Mouse (Mus musculus) layer of hippocampus, adult 2 months (tissue): ENCODE data around the gene Fam71e2. TPM values are rescaled to one million over a fixed set of nuclear protein-coding genes. Genes with fewer than 3 reads are reported as not detected.

Experiments
- DNase-seq, 2 experiments: peaks; one replicate each; pipeline ENCODE4 v3.0.0; 2022; ENCODE audit warnings: low spot score in 2 of 2
- H3K27ac ChIP-seq: fragments of 200-600 bp; 2 replicates; pipeline ENCODE4 v1.8.1; 2022
- H3K4me3 ChIP-seq: fragments of 200-600 bp; 2 replicates; pipeline ENCODE4 v1.8.1; 2022; ENCODE audit warnings: mild to moderate bottlenecking
- CTCF ChIP-seq: fragments of 200-600 bp; conservative IDR thresholded peaks from 2 replicates; pipeline ENCODE4 v1.8.1; 2022; ENCODE audit warnings: antibody characterized with exemption, mild to moderate bottlenecking, moderate library complexity
- total RNA-seq, 2 experiments: library from RNA; stranded (reverse); gene quantifications; 2 replicates each; pipeline ENCODE4 v1.2.3; 2021

The Fam71e2 gene
- total RNA-seq, 2 experiments from 2014 or later: not detected

DNA sequence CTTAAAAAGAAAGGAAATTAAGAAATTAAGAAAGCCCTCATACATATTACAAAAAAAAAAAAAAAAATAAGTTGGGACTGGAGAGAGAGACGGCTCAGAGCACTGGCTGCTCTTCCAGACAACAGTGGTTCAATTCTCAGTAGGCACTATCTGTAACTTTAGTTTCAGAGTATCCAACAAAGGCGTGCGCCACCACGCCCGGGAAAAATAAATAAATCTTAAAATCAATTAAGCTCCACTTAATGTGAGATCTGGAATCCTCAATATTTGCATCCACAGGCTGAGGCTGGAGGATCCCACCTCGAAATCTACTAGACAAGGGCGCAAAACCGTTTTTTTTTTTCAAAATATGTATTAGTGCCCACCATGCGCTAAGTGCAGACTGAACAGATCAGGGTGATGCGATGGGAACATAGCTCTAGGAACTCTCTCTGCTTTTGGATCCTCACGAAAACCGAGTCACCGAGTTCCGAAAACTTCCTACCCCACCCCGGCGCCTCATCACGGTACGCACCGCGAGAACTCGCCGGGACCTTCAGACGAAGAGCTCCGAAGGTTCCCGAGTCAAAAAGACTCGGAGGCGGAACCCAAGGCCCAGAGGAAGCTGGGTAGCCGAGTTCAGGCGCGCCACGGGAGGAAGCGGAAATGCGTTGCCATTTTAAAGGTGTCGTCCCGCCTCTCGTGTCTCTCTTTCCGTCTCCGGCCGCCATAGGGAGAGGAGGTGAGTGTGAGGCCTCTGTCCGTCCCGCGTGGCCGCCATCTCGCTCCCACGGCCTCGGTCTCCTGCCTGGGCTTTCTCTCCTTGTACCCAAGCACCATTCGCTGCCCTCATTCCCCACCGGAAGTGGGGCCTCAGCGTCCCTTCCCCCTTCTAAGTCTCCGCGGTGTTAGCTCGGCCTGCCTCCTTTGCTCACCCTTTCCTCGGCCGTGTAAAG is 21.4 kb upstream of the Fam71e2 start, which contains the start of gene Rpl28:
Gene Rpl28, plus strand, starts transcription at position 597 of the 935 bp plus-strand sequence.
- Histone ChIP-seq H3K27ac (peak within 1 kb of the TSS; percentile 98), H3K4me3 (peak within 1 kb of the TSS; percentile 97)
- peak; percentile 97 for DNase-seq
- TF ChIP-seq CTCF: no peak

DNA sequence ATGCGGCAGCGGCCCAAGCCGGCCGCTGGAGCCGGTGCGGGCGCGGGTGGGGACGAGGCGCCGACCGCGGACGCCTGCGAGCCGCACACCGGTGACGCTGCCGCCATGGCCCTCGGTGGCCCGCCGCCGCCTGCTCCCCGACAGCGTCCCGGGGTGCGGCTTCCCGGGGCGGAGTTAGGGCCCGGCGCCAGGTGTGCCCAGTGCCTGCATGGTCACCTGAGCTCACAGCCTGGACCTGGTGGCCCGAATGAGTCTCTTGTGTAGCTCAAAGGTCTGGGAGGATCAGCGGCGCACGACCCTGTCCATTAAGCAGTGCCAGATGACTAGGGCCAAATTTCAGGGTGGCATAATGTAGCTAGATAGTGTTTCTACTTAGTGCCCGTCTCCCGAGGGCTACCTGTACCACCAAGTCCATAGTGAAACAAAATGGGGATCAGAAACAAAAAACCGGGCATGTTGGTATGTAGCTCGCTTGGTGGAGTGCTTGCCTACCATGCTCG is 18.4 kb upstream of the Fam71e2 start, which contains the start of gene Tmem238:
Gene Tmem238, minus strand, starts transcription at position 221 of the 500 bp plus-strand sequence.
- Histone ChIP-seq H3K4me3 (peak within 1 kb of the TSS; percentile 70), H3K27ac (peak within 1 kb of the TSS; percentile 81)
- DNase-seq: no peak
- TF ChIP-seq CTCF: no peak

DNA sequence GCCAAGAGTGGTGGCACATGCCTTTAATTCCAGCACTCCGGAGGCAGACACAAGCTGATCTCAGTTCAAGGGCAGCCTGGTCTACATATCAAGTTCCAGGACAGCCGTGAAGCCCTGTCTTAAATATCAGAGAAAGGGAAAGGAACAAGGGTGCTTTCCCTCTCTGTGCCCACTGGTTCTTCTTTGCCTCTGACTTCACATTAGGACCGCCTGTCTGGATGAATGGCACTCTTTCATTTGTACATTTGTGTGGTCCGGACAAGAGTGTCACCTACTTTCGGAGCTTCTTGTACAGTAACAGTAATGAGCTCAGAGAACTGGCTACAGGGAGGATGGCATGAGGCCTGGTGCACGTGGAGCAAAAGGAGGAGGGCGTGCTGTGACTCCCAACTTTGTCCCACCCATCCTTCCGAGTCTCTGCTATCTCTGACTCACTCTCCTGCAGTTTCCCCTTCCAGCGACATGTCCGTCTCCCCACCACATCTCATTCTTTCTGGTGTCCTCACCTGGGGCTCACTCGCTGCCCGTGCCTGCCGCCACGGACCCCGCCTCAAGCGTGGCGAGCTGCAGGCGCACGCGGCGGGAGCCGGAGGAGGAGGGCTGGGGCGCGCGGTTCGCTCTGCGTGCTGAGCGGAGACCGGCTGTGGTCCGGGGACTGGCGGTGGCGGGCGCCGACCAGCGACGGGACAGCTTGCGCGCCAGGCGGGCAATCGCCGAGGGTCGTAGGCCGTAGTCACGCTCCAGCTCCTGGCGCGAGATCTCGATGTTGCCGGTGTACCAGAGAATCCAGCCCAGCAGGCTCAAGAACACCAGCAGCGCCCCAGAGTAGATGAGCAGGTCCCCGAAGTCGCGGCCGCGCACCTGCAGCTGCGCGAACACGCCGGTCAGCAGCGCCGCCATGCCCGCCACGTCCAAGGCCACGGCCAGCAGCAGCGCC is 17.7 kb upstream of the Fam71e2 start:
- Histone ChIP-seq H3K27ac (peak overlapping the region; percentile 81), H3K4me3 (peak overlapping the region; percentile 70)
- DNase-seq: peak in 1 of 2 experiments; percentile 44
- peak; percentile 55 for TF ChIP-seq CTCF

DNA sequence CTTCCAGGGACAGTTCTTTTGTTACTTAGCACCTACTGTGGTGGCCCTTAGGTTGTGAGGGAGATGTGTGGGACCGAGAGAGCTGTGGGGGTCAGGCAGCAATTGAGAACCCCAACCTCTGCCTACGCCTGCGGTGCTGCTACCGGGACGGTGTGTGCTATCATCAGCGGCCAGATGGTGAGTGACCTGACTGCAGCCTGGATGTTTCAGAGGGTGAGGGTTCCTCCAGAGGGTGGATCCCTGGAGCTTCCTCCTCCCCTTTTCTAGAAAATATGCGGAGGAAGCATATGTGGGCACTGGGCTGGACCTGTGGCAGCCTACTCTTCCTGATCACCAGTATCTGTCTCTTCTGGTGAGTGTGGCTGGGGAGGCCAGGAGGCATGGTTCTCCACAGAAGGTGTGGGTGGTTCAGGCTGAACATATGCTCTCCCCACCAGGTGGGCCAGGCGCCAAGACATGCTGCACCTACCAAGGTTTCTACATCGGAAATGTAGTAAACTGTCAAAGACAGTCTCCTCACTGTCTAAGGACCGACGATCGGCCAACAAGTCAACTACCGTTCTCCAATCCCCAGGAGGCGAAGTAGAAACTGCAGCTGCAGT is 12.7 kb upstream of the Fam71e2 start:
- DNase-seq: no peak

DNA sequence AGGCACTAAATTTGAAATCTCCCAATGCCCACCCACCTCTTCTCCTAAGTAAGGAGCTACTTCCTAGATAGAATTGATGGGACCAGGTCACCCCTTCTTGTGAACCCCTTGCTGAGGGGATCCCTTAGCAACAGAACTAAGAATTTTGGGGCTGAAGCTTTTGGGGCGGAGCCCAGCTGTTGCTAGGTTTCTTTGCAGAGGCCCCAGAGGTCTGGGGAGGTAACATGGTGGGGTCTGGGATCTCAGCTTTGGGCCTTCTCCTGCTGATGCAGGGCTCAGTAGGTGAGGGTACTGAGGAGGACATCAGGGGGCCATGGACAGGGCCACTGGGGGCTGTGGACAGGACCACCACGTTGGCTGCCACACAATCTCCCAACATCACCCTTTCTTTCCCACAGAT is 11.7 kb upstream of the Fam71e2 start, which contains the start of the genes Il11 and Tmem190:
Gene Il11, minus strand, starts transcription at position 101 of the 400 bp plus-strand sequence.
Gene Tmem190, plus strand, starts transcription at position 179 of the 400 bp plus-strand sequence.
- Histone ChIP-seq H3K27ac (no peak within 1 kb of the TSS), H3K4me3 (no peak within 1 kb of the TSS)
- DNase-seq: no peak
- no peak for TF ChIP-seq CTCF

More for the DNA sequence above, 12.7 kb upstream of the Fam71e2 start:
- Histone ChIP-seq H3K4me3 (no peak overlapping the region), H3K27ac (no peak overlapping the region)
- no peak for TF ChIP-seq CTCF

DNA sequence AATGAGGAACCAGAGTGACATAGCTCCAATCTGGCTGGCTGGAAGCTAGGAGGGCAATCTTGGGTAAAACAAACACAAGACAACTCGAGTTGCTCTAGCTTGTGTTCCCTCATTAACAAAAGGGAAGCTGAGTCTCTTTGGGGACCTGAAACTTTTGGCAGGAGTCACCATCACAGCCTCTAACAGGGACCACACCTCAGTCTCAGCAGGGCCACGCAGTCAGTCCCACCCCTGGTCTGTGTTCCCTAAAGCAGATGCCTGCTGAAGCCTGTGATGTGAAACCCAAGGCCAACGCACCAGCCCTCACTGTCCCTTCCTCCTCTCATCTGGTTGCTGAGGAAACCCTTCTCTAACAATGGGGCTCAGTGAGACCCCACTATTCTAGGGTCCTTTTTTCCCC is 11.0 kb upstream of the Fam71e2 start:
- no peak for TF ChIP-seq CTCF
- no peak for DNase-seq
- Histone ChIP-seq H3K27ac (no peak overlapping the region), H3K4me3 (no peak overlapping the region)

DNA sequence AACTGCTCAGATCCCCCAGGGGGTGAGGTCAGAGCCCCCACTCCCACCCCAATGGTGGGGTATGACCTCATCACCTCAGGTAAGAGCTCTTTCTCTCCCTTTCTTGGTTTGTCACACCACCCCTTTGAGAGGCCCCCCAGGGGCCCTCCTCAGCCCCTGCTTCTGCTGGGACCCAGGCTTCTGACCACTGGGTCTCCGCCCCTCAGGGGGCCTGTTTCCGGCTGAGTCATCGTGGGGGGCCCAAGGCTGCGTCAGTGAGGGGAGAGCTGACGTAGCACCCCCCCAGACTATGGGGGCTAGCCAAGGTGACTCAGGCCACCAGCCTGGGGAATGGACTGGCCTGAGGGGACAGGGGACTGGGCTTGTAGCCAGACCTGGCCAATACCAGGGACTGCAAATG is 8.8 kb upstream of the Fam71e2 start:
- DNase-seq: no peak
- H3K4me3 ChIP-seq: no peak overlapping the region
- no peak overlapping the region for H3K27ac ChIP-seq
- no peak for TF ChIP-seq CTCF

DNA sequence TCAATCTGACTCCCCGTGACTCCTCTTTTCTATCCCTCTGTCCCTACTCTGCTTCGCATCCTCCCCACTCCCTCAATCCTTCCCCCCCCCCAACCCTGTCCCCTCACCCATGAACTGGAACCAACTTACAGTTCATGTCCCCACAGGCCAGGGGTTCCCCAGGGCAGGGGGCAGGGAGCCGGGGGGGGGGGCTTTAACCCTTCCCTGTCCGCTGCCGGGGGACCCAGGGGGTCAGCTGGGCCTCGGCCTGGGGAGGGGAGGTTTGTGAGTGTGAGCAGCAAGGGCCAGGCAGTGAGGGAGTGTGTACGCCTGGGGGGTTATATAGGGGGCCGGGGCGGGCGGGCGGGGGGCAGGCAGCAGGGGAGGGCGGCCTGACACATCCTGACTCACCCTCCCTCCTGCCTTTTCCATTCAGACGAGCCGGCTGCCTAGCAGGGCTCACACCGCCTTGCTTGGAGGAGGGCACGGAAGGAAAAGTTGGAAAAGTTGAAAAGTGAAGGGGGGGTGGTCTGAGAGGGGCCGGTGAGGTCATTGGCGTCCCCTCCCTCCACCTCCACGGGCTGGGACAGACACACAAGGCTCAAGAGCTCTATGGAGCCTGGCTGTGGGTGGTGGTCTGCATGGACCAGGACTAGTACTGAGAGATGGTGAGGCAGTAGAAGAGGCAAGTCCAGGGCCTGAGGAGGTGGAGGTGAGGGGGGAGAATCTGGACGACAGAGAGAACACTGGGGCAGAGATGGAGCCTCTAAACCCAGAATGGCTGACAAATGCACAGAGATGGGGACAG is 6.9 kb upstream of the Fam71e2 start:
- Histone ChIP-seq H3K4me3 (no peak overlapping the region), H3K27ac (no peak overlapping the region)
- no peak for TF ChIP-seq CTCF
- no peak for DNase-seq

DNA sequence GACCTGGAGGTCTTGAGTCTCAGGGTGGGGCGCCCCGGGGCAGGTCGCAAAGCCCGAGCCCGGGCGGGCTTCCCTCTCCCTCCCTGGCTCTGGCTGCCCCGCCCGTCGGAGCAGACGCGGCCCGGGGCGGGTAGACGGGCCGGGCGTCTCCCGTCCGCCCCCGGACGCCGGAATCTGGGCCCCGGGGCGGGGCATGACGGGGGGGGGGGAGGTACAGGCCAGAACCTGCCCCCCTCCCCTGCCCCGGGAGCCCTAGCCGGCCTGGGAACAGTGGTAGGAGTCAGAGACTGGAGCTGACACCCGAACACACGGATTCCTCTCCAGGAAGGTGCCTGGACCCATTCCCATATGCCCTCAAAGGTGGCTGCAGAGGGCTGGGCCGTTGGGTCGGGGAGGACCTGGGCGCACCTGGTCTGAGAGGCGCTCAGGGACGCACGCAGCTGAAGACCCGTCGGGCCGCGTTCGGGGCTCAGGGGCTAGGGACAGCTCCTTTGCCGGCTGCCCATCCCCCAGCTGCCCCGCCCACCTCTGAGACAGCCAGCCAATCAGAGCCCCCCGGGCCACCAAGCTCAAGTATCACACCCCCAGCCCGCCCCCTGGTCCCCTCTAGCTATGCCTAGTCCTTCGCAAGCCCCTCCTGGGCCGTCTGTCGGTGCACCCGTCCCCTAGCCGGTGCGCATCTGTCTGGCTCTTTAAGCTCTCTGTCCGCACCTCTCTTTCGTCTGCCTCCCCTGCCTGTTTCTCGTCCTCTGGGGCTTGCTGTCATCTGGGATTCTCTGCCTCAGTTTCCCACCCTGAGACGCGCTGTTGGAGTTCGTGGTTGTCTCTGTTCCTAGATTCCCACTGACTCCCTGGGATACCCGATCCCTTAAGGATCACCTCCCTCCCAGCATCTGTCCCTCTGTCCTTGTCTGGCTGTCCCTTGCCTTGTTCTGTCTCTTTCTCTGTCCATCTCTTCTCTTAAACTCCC is 6.0 kb upstream of the Fam71e2 start:
- no peak for TF ChIP-seq CTCF
- no peak for DNase-seq
- H3K27ac ChIP-seq: no peak overlapping the region
- peak overlapping the region; percentile 43 for H3K4me3 ChIP-seq

DNA sequence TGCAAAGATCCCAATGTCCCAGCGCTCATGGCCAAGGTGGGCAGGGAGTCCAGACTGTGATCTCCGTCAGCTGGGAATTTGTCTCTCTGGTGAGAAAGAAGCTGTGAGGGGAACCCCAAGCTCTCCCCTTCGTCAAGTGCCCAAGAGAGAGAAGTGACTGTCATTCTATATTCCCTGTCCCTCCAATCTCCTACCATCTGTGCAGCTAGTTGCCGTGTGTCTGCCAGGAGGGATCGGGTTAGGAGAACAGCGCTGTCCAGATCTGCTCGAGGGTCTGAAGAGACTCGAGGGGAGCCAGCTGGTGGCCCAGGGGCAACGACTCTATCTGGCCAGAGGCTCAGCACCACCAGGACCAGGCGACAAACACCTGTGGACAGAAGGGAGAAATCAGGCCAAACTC is 5.0 kb upstream of the Fam71e2 start:
- H3K27ac ChIP-seq: no peak overlapping the region
- TF ChIP-seq CTCF: no peak
- DNase-seq: no peak
- H3K4me3 ChIP-seq: no peak overlapping the region
